In the genomic region with DNA sequence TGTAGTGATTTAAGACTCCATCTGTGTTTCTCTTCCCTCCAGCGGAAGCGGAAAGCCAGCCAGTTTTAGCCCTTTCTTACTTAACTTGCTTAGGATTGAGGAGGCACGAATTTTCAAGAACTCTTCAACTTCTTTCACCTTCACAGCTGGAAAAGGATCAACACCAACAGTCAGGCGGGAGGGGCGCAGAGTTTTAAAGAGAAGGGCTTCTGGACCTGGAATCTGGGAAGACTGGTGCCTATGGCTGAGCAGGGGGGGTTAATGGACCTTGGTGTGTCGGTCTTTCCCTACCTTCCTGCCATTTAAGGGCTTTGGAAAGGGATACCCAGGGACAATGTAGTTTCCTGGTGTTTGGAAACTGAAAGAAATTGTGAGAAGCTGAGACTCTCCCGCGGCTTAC, we compare ENCODE assay signal across 12 mouse cellular contexts. TPM values are rescaled to one million over a fixed set of nuclear protein-coding genes. Genes with fewer than 3 reads are reported as not detected.
DNase-seq lines count a peak whose midpoint lies in the region; ATAC-seq lines count a peak whose summit lies in the region.
"Had no signal": no experiment of that assay in that cellular context is flagged by ENCODE, and none has a peak within 500 bp of the region (broad histone marks: within the 10 kb centered on the region; RNA-seq: fewer than 3 reads in every experiment).

No protein-coding gene starts in this region.

- no peak overlapping the region for H3K9ac ChIP-seq in heart, embryonic 16.5 days (ENCODE audit: low read length)
- peak overlapping the region; percentile 62 for H3K9ac ChIP-seq in hindbrain, embryonic 14.5 days
- H3K9ac ChIP-seq in midbrain, embryonic 15.5 days: peak overlapping the region; percentile 31

- no peaks in the 10 kb centered on the region for H3K27me3 ChIP-seq in heart, embryonic 16.5 days (ENCODE audit: control insufficient read depth, insufficient read depth, low read length)
- peaks cover 31% of the 10 kb centered on the region for H3K27me3 ChIP-seq in embryonic facial prominence, embryonic 10.5 days (replicated peaks; ENCODE audit: low read depth, poor library complexity, severe bottlenecking)
- no peaks in the 10 kb centered on the region for H3K27me3 ChIP-seq in hindbrain, embryonic 14.5 days (ENCODE audit: control insufficient read depth, insufficient read depth, low read length)
- H3K27me3 ChIP-seq in midbrain, embryonic 15.5 days (replicated peaks): no peaks in the 10 kb centered on the region

- peak overlapping the region; percentile 71; the same call in 1 of the 2 replicates for H3K4me2 ChIP-seq in heart, embryonic 16.5 days (ENCODE audit: low read depth, low read length)
- H3K4me2 ChIP-seq in hindbrain, embryonic 14.5 days (replicated peaks): peak overlapping the region; percentile 71
- peak overlapping the region; percentile 77 for H3K4me2 ChIP-seq in midbrain, embryonic 15.5 days

- peaks cover 5% of the 10 kb centered on the region for H3K4me1 ChIP-seq in heart, embryonic 16.5 days (ENCODE audit: control insufficient read depth, insufficient read depth, low read length)
- peaks cover 12% of the 10 kb centered on the region for H3K4me1 ChIP-seq in embryonic facial prominence, embryonic 10.5 days
- H3K4me1 ChIP-seq in hindbrain, embryonic 14.5 days (replicated peaks; ENCODE audit: control insufficient read depth, insufficient read depth, low read length): peaks cover 13% of the 10 kb centered on the region; the same call in 1 of the 2 replicates
- peaks cover 10% of the 10 kb centered on the region for H3K4me1 ChIP-seq in midbrain, embryonic 15.5 days

- no peaks in the 10 kb centered on the region for H3K36me3 ChIP-seq in heart, embryonic 16.5 days (ENCODE audit: control insufficient read depth, insufficient read depth)
- H3K36me3 ChIP-seq in embryonic facial prominence, embryonic 10.5 days (replicated peaks): no peaks in the 10 kb centered on the region
- no peaks in the 10 kb centered on the region for H3K36me3 ChIP-seq in hindbrain, embryonic 14.5 days (replicated peaks; ENCODE audit: control insufficient read depth, insufficient read depth)
- H3K36me3 ChIP-seq in midbrain, embryonic 15.5 days (replicated peaks): no peaks in the 10 kb centered on the region

- H3K27ac ChIP-seq in heart, embryonic 16.5 days (ENCODE audit: low read length): no peak overlapping the region
- no peak overlapping the region for H3K27ac ChIP-seq in embryonic facial prominence, embryonic 10.5 days (replicated peaks)
- H3K27ac ChIP-seq in hindbrain, embryonic 14.5 days: peak overlapping the region; percentile 65
- H3K27ac ChIP-seq in midbrain, embryonic 15.5 days: peak overlapping the region; percentile 74

- no peak for ATAC-seq in heart, embryonic 16.5 days (replicated peaks; ENCODE audit: extremely low read depth, insufficient read depth, low FRiP score)
- ATAC-seq in hindbrain, embryonic 14.5 days (ENCODE audit: low FRiP score): no peak
- peak; percentile 9; the same call in 1 of the 2 replicates for ATAC-seq in midbrain, embryonic 15.5 days (replicated peaks)
- ATAC-seq: CD4-positive, CD25-positive, alpha-beta regulatory T cell, adult 4 months had no signal

- 49% methylated on average over 8 of the region's 8 CpGs for WGBS in heart, embryonic 16.5 days
- WGBS in embryonic facial prominence, embryonic 10.5 days: 24% methylated on average over 8 of the region's 8 CpGs
- WGBS in hindbrain, embryonic 14.5 days: 32% methylated on average over 8 of the region's 8 CpGs
- WGBS in midbrain, embryonic 15.5 days: 27% methylated on average over 8 of the region's 8 CpGs

- H3K9me3 ChIP-seq in heart, embryonic 16.5 days (replicated peaks; ENCODE audit: control insufficient read depth, low read length): no peaks in the 10 kb centered on the region
- H3K9me3 ChIP-seq in embryonic facial prominence, embryonic 10.5 days: no peaks in the 10 kb centered on the region
- H3K9me3 ChIP-seq in hindbrain, embryonic 14.5 days (ENCODE audit: control insufficient read depth, low read length): no peaks in the 10 kb centered on the region
- no peaks in the 10 kb centered on the region for H3K9me3 ChIP-seq in midbrain, embryonic 15.5 days

- H3K4me3 ChIP-seq in heart, embryonic 16.5 days (ENCODE audit: low read length): no peak overlapping the region; the same call in 1 of the 2 replicates
- H3K4me3 ChIP-seq in embryonic facial prominence, embryonic 10.5 days: peak overlapping the region; percentile 56
- peak overlapping the region; percentile 31 for H3K4me3 ChIP-seq in hindbrain, embryonic 14.5 days (replicated peaks; ENCODE audit: low read length)
- H3K4me3 ChIP-seq in midbrain, embryonic 15.5 days: peak overlapping the region; percentile 41

- no peak for DNase-seq in heart, adult 9 months (ENCODE audit: low spot score in 2 of 2)
- DNase-seq in embryonic facial prominence, embryonic 10.5 days (ENCODE audit: low spot score): no peak
- DNase-seq in hindbrain, embryonic 14.5 days (ENCODE audit: low spot score): no peak
- no peak for DNase-seq in embryo, embryonic 9.5 days (ENCODE audit: extremely low spot score)
- DNase-seq in liver: no peak
- DNase-seq in frontal cortex, postnatal 25 days (ENCODE audit: low spot score in 2 of 2): no peak
- DNase-seq: cerebellum, adult 9-10 months; gastrocnemius, postnatal 10 days had no signal

RNA-seq across cellular contexts. Expression of gene Ooep, which starts 1.0 kb away (rescaled TPM):
- polyA plus RNA-seq in heart, embryonic 16.5 days (2015; fragmentation: Nextera tagmentation; extraction: Ambion mirVana): 0.39 and 0.44 TPM in 2 replicates
- polyA plus RNA-seq in embryonic facial prominence, embryonic 10.5 days (2016; fragmentation: Nextera tagmentation; extraction: Ambion mirVana): 0.80 and 0.96 TPM in 2 replicates
- polyA plus RNA-seq in hindbrain, embryonic 14.5 days (2014; fragmentation: Nextera tagmentation; extraction: Ambion mirVana): 5.0 and 6.5 TPM in 2 replicates
- polyA plus RNA-seq in midbrain, embryonic 15.5 days (2015; fragmentation: Nextera tagmentation; extraction: Ambion mirVana): 6.3 and 6.5 TPM in 2 replicates
- polyA plus RNA-seq: CD4-positive, CD25-positive, alpha-beta regulatory T cell, adult 4 months; small intestine, adult 2 months had no signal

RNA-seq across cellular contexts. Expression of gene Dppa5a, which starts 9.6 kb away (rescaled TPM):
- polyA plus RNA-seq in heart, embryonic 16.5 days (2015; fragmentation: Nextera tagmentation; extraction: Ambion mirVana): not detected in 2 replicates
- polyA plus RNA-seq in embryonic facial prominence, embryonic 10.5 days (2016; fragmentation: Nextera tagmentation; extraction: Ambion mirVana): 0.26 TPM in 1 of 2 replicates, not detected in the other
- polyA plus RNA-seq in hindbrain, embryonic 14.5 days (2014; fragmentation: Nextera tagmentation; extraction: Ambion mirVana): 4.5 and 6.0 TPM in 2 replicates
- 5.6 and 6.3 TPM in 2 replicates for polyA plus RNA-seq in midbrain, embryonic 15.5 days (2015; fragmentation: Nextera tagmentation; extraction: Ambion mirVana)
- polyA plus RNA-seq: CD4-positive, CD25-positive, alpha-beta regulatory T cell, adult 4 months; small intestine, adult 2 months had no signal

RNA-seq across cellular contexts. Expression of gene Ddx43, which starts 18.0 kb away (rescaled TPM):
- polyA plus RNA-seq in heart, embryonic 16.5 days (2015; fragmentation: Nextera tagmentation; extraction: Ambion mirVana): 0.08 and 0.12 TPM in 2 replicates
- 0.12 TPM in 1 of 2 replicates, not detected in the other for polyA plus RNA-seq in embryonic facial prominence, embryonic 10.5 days (2016; fragmentation: Nextera tagmentation; extraction: Ambion mirVana)
- polyA plus RNA-seq in hindbrain, embryonic 14.5 days (2014; fragmentation: Nextera tagmentation; extraction: Ambion mirVana): 0.40 and 0.75 TPM in 2 replicates
- polyA plus RNA-seq in midbrain, embryonic 15.5 days (2015; fragmentation: Nextera tagmentation; extraction: Ambion mirVana): 0.41 and 0.47 TPM in 2 replicates
- polyA plus RNA-seq: small intestine, adult 2 months had no signal

RNA-seq across cellular contexts. Expression of gene Gsta2, which starts 22.0 kb away (rescaled TPM):
- polyA plus RNA-seq in heart, embryonic 16.5 days (2015; fragmentation: Nextera tagmentation; extraction: Ambion mirVana): 0.20 and 0.42 TPM in 2 replicates
- polyA plus RNA-seq in embryonic facial prominence, embryonic 10.5 days (2016; fragmentation: Nextera tagmentation; extraction: Ambion mirVana): not detected in 2 replicates
- polyA plus RNA-seq in hindbrain, embryonic 14.5 days (2014; fragmentation: Nextera tagmentation; extraction: Ambion mirVana): not detected in 2 replicates
- polyA plus RNA-seq in midbrain, embryonic 15.5 days (2015; fragmentation: Nextera tagmentation; extraction: Ambion mirVana): not detected in 2 replicates
- polyA plus RNA-seq: CD4-positive, CD25-positive, alpha-beta regulatory T cell, adult 4 months; small intestine, adult 2 months had no signal

RNA-seq across cellular contexts. Expression of gene Omt2b, which starts 50.2 kb away (rescaled TPM):
- not detected in 2 replicates for polyA plus RNA-seq in heart, embryonic 16.5 days (2015; fragmentation: Nextera tagmentation; extraction: Ambion mirVana)
- polyA plus RNA-seq in embryonic facial prominence, embryonic 10.5 days (2016; fragmentation: Nextera tagmentation; extraction: Ambion mirVana): not detected in 2 replicates
- polyA plus RNA-seq in hindbrain, embryonic 14.5 days (2014; fragmentation: Nextera tagmentation; extraction: Ambion mirVana): not detected in 2 replicates
- not detected in 2 replicates for polyA plus RNA-seq in midbrain, embryonic 15.5 days (2015; fragmentation: Nextera tagmentation; extraction: Ambion mirVana)
- polyA plus RNA-seq: CD4-positive, CD25-positive, alpha-beta regulatory T cell, adult 4 months; small intestine, adult 2 months had no signal

Comparison
In these comparisons a context has a peak if more than half of its experiments do, and no peak if none do; other contexts are left out.
1. H3K27ac ChIP-seq: peak in hindbrain, embryonic 14.5 days (single experiment) and midbrain, embryonic 15.5 days (single experiment); none in heart, embryonic 16.5 days (single experiment) and embryonic facial prominence, embryonic 10.5 days (single experiment).
2. Peak in every context shown above with its lines, with median percentiles within 50 percentile points of each other: H3K4me2 ChIP-seq.